Mouse (Mus musculus) heart, embryonic 14.5 days (tissue): ENCODE data around the gene Utp15. TPM values are rescaled to one million over a fixed set of nuclear protein-coding genes. Genes with fewer than 3 reads are reported as not detected.

Experiments
- ATAC-seq: fragments of 200-750 bp; cut with Nextera tagmentation; 2 replicates; pipeline ENCODE4 v1.8.0; 2017; ENCODE audit warnings: low read depth, moderate TSS enrichment; ENCODE audit not compliant: insufficient number of reproducible peaks, insufficient read depth, low FRiP score
- H3K27ac ChIP-seq, 2 experiments: fragments of 200-500 bp in 1 of 2; fragments of 300-500 bp in 1 of 2; sonication (generic) in 1 of 2; replicated peaks in 1 of 2; 2 replicates each; pipeline ENCODE4 v1.5.1; 2012 to 2014; ENCODE audit warnings: low read depth in 2 of 2, low read length in 2 of 2, control low read depth in 1 of 2, mild to moderate bottlenecking in 1 of 2, mixed read lengths in 1 of 2; ENCODE audit not compliant: control insufficient read depth in 1 of 2, insufficient read depth in 1 of 2
- H3K27me3 ChIP-seq: fragments of 300-500 bp; sonication (generic); 2 replicates; pipeline ENCODE4 v1.6.1; 2014; ENCODE audit warnings: mild to moderate bottlenecking, low read length, control low read depth; ENCODE audit not compliant: control insufficient read depth, insufficient read depth
- H3K36me3 ChIP-seq: fragments of 300-500 bp; sonication (generic); 2 replicates; pipeline ENCODE4 v1.6.1; 2014; ENCODE audit warnings: mild to moderate bottlenecking, control low read depth, low read length, mixed read lengths; ENCODE audit not compliant: control insufficient read depth, insufficient read depth
- H3K4me1 ChIP-seq, 2 experiments: fragments of 200-500 bp in 1 of 2; fragments of 300-500 bp in 1 of 2; sonication (generic) in 1 of 2; 2 replicates each; pipeline ENCODE4 v1.6.1; 2012 to 2014; ENCODE audit warnings: low read length in 2 of 2, control low read depth in 1 of 2, mixed read lengths in 1 of 2; ENCODE audit not compliant: control insufficient read depth in 2 of 2, insufficient read depth in 2 of 2
- H3K4me2 ChIP-seq: fragments of 300-500 bp; sonication (generic); 2 replicates; pipeline ENCODE4 v1.6.1; 2014; ENCODE audit warnings: mild to moderate bottlenecking, low read length
- H3K4me3 ChIP-seq, 2 experiments: fragments of 200-500 bp in 1 of 2; fragments of 300-500 bp in 1 of 2; sonication (generic) in 1 of 2; 2 replicates each; pipeline ENCODE4 v1.5.1; 2012 to 2014; ENCODE audit warnings: low read length in 2 of 2, mild to moderate bottlenecking in 2 of 2, control low read depth in 1 of 2, low read depth in 1 of 2, moderate library complexity in 1 of 2; ENCODE audit not compliant: control insufficient read depth in 1 of 2, insufficient read depth in 1 of 2
- H3K9ac ChIP-seq: fragments of 300-500 bp; sonication (generic); 2 replicates; pipeline ENCODE4 v1.6.1; 2014; ENCODE audit warnings: mild to moderate bottlenecking, low read length
- H3K9me3 ChIP-seq: fragments of 300-500 bp; sonication (generic); 2 replicates; pipeline ENCODE4 v1.6.1; 2016; ENCODE audit warnings: low read length, control low read depth; ENCODE audit not compliant: control insufficient read depth
- WGBS: fragments of 180-500 bp; shearing (Covaris S2); extraction: QIAGEN DNeasy Blood & Tissue Kit; methylation state at CpG from one replicate; pipeline ENCODE4 v1.1.7; 2014; 5-methylcytosine and 5-hydroxymethylcytosine counted together
- polyA plus RNA-seq: library from polyadenylated mRNA; unstranded; fragments of >200 nt; fragmentation: Nextera tagmentation; extraction: Ambion mirVana; gene quantifications from 2 replicates; pipeline ENCODE4 v1.2.1, GENCODE M21; 2014

Utp15 gene
- polyA plus RNA-seq, 1 experiment from 2014 or later: 16.2 TPM

DNA sequence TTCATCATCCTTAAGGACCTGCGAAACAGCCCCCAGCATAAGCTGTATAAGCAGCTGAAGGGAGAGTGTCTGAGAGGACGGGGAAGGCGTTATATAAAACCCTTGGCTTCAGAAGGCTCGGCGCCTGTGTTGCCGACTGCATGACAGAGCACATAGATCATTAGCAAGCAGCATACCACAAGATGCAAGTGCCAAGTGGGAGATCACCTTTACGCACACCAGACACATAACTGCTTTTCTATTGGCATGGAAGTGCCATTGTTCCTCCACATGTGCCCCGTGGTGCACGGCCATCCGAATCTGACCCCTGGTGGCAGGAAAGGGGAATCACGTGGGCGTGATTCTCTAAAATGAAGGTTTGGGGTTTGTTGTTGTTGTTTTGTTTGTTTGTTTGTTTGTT, 40.0 kb downstream of the Utp15 start:
- Histone ChIP-seq H3K9ac (no peak overlapping the region), H3K4me1 (no peaks in the 10 kb centered on the region), H3K27me3 (no peaks in the 10 kb centered on the region), H3K9me3 (no peaks in the 10 kb centered on the region), H3K27ac (no peak overlapping the region), H3K36me3 (no peaks in the 10 kb centered on the region), H3K4me3 (no peak overlapping the region), H3K4me2 (no peak overlapping the region)
- 35% methylated on average over 12 of the region's 12 CpGs for WGBS
- ATAC-seq: no peak

DNA sequence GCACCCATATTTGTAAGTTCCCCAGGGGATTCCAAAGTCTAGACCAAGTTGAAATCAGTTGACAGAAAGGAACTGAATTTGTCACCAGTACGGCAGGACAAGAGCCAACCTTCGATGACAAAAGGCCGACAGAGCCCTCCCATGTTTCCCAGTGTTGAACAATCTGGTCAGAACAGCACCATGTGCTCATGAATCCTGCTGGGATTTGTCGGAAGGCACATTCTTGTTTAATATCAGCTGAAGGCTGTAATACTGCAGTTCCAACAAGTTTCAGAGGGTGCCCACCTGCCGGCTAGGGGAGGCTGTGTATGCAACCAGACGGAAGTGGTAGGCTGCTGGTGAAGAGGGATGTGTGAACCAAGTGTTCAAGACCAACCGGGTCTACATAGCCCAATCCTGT, 52.7 kb downstream of the Utp15 start:
- Histone ChIP-seq H3K9me3 (no peaks in the 10 kb centered on the region), H3K27ac (no peak overlapping the region), H3K9ac (no peak overlapping the region), H3K36me3 (no peaks in the 10 kb centered on the region), H3K4me1 (no peaks in the 10 kb centered on the region; a peak in 1 of 4 replicates), H3K4me2 (no peak overlapping the region), H3K4me3 (no peak overlapping the region), H3K27me3 (peaks cover 3% of the 10 kb centered on the region; the same call in 1 of the 2 replicates)
- WGBS: 80% methylated on average over 7 of the region's 7 CpGs
- no peak for ATAC-seq

DNA sequence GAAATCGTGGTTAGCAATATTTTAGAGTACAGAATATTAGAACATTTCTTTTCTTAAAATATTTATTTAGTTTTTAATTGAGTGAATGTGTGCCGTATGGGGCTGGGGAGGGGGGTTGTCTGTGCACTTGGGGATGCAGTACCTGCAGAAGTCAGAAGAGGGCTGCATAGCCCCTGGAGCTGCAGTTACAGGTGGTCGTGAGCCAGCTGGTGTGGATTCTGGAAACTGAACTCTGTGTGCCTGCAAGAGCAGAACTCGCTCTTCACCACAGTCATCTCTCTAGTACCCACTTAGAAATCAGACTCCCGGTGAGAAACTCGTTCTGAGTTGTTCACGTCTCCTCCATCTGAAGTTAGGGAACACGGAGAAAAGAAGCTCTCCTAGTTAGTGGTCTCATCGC, 54.0 kb downstream of the Utp15 start:
- Histone ChIP-seq H3K36me3 (no peaks in the 10 kb centered on the region), H3K9me3 (no peaks in the 10 kb centered on the region), H3K4me2 (no peak overlapping the region), H3K27ac (no peak overlapping the region), H3K4me1 (no peaks in the 10 kb centered on the region; a peak in 1 of 4 replicates), H3K27me3 (peaks cover 3% of the 10 kb centered on the region; the same call in 1 of the 2 replicates), H3K4me3 (no peak overlapping the region), H3K9ac (no peak overlapping the region)
- 33% methylated on average over 9 of the region's 9 CpGs for WGBS
- no peak for ATAC-seq

DNA sequence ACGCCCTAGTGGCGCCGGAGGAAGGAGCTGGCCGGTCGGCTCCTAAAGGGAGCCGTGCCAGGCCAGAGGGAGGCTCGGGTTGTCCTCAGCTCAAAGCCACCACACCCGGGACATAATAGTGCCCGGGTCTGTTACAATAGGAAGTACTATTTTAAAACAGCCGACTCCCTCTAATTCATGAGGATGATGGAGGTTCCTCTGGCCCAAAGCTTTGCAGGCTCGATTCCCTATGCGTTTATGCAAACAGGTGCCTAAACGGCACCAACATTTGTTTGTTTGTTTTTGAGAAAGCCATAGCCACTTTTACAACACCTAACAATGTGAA, 56.3 kb downstream of the Utp15 start:
- Histone ChIP-seq H3K27me3 (peaks cover 3% of the 10 kb centered on the region; the same call in 1 of the 2 replicates), H3K4me1 (peaks cover 5 to 7% of the 10 kb centered on the region in 2 experiments), H3K9me3 (no peaks in the 10 kb centered on the region), H3K27ac (peak overlapping the region; percentile 47 to 83; a peak in 3 of 4 replicates), H3K4me2 (peak overlapping the region; percentile 91), H3K4me3 (peak overlapping the region; percentile 54 to 72), H3K36me3 (no peaks in the 10 kb centered on the region), H3K9ac (peak overlapping the region; percentile 80)
- ATAC-seq: no peak
- WGBS: 4% methylated on average over 13 of the region's 13 CpGs

DNA sequence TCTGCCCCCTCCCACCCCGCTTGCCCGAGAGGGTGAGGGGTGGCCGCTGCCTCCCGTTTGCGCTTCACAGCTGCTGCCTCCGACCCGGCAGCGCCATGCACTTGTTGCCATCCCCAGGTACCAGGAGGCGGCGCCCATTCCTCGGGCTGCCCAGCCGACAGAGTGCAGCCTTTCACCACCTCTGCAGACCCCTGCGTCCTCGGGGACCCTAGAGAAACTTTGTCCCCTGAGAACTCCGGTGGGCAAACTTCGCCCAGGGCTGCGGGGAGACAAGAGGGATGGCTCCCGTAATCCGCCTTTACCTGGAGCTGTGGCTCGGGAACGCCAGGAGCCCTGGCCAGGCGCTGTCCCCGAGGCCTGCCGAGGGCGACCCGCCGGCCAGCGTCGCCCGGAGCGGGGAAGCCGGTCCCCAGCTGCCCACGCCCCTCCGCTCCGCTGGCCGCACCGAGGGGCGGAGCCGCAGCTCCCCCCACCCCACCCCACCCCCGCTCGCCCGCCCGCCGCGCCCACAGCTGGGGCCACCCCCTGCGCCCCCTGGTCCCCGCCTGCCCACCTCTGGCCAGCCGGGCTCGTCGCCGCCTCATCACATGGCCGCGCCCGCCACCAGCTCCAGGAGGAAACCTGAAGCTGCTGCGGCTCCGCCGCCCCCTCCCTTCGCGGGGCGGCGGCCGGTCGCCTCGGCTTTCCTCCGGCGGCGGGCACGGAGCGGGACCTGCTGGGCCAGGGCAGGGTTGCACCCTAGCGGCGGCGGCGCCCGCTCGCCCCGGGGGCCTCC, 56.9 kb downstream of the Utp15 start, which contains the start of gene Arhgef28:
Gene Arhgef28 (minus strand): TSS at position 669 of the 775 bp plus-strand sequence.
- Histone ChIP-seq H3K9me3 (no peaks in the 10 kb centered on the region), H3K4me1 (peaks cover 9 to 13% of the 10 kb centered on the region in 2 experiments), H3K36me3 (no peaks in the 10 kb centered on the region), H3K4me3 (peak within 1 kb of the TSS; percentile 54 to 72), H3K4me2 (peak within 1 kb of the TSS; percentile 91), H3K9ac (peak within 1 kb of the TSS; percentile 80), H3K27ac (peak within 1 kb of the TSS; percentile 47 to 83), H3K27me3 (peaks cover 3% of the 10 kb centered on the region; the same call in 1 of the 2 replicates)
- ATAC-seq: peak; percentile 88
- WGBS: under 1% methylated on average over 55 of the region's 76 CpGs

DNA sequence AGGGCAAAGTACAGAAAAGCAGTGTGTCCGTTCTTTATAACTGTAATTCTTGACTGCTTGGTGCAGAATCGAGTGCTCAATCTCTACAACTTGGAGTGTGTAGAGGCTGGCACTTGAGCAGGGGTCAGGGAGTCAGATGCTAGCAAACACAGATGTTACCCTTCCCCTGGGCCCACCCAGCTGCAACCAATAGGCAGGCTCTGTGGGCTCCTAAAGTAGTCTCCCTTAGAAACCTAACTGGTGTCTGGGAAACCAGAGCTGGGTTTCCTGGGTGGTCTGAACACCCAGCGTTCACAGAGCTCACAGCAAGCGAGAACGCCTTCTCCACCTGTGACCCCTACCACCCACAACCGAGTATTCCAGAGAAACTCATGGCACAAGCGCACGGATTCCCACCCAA, 57.7 kb downstream of the Utp15 start:
- H3K27ac ChIP-seq: peak overlapping the region; percentile 34 to 83; a peak in 2 of 4 replicates

DNA sequence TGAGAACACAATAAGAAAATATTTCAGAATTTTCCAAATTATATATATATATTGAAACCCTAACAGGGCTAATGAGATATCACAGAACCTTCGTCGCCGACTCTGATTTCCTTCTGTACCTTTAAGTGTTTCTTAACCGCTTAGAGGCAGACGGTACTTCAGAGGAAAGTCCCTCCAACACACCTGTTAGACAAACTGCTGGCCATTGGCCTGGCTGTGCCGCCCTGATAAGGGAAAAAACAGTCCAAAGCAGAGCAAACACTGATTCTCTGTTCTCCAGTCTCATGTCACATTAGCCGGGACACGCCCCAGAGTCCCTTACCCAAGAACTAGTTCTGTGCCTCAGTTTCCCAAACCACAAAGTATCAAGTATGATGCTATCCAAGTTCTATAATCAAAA, 58.5 kb downstream of the Utp15 start:
- no peaks in the 10 kb centered on the region for H3K9me3 ChIP-seq
- 86% methylated on average over 8 of the region's 8 CpGs for WGBS
- no peak overlapping the region for H3K27ac ChIP-seq
- no peak overlapping the region for H3K4me2 ChIP-seq
- no peak overlapping the region for H3K9ac ChIP-seq
- H3K27me3 ChIP-seq: peaks cover 3% of the 10 kb centered on the region; the same call in 1 of the 2 replicates
- peaks cover 9 to 16% of the 10 kb centered on the region in 2 experiments for H3K4me1 ChIP-seq
- H3K4me3 ChIP-seq: no peak overlapping the region
- ATAC-seq: no peak
- no peaks in the 10 kb centered on the region for H3K36me3 ChIP-seq

More for the DNA sequence above, 57.7 kb downstream of the Utp15 start:
- H3K4me1 ChIP-seq: peaks cover 9 to 16% of the 10 kb centered on the region in 2 experiments
- no peak for ATAC-seq
- H3K9me3 ChIP-seq: no peaks in the 10 kb centered on the region
- peak overlapping the region; percentile 91 for H3K4me2 ChIP-seq
- WGBS: 41% methylated on average over 8 of the region's 8 CpGs
- peak overlapping the region; percentile 54 to 72 for H3K4me3 ChIP-seq
- peak overlapping the region; percentile 80 for H3K9ac ChIP-seq
- H3K36me3 ChIP-seq: no peaks in the 10 kb centered on the region
- H3K27me3 ChIP-seq: peaks cover 3% of the 10 kb centered on the region; the same call in 1 of the 2 replicates
